Mouse (Mus musculus): ENCODE results near the gene Gpr83.

DNA sequence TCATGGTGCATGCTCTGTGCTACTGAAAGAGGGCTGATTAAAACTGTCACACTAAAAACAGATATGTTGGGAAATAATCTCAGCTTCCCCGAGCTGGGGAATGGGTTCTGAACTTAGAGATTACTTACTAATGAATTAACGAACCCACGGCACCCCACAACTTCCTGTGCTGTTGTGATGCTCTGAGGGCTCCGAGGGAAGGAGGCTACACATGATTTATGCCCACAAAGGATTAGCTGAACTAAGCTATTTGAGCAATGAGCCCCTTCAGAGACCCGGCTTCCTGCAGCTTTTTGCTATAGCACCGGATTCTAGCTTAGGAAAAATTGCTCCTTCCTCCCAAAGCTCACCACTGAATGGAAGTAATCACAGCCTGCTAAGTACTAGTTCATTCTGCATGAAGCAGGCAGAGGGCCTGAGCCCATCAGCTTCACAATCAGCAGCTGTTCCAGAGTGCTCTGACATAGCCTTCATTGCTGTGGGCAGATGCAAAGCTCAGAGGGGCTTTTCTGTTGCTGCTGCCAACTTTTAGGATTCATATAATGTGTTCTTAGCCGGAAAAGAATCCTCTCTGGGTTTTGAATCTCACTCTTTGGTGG, 35.3 kb downstream of the Gpr83 start:
- TF ChIP-seq CTCF (IDR thresholded peaks at IDR 0.05; ENCODE audit: low read depth), result no peak
- no peak for TF ChIP-seq EP300 (IDR thresholded peaks at IDR 0.05; ENCODE audit: low read depth)

Measured in heart, postnatal 0 days (tissue).